Mouse (Mus musculus) kidney, embryonic 14.5 days (tissue): ENCODE measurements around the gene Bcl2l15. TPM values are rescaled to one million over a fixed set of nuclear protein-coding genes. Genes with fewer than 3 reads are reported as not detected.
A peak's percentile ranks its signal among the peaks of the same experiment; 100 is the strongest.

ENCODE experiments used
- ATAC-seq: fragments of 200-750 bp; cut with Nextera tagmentation; 2 replicates; pipeline ENCODE4 v1.8.0; 2017; ENCODE audit warnings: moderate number of reproducible peaks, mild to moderate bottlenecking, moderate TSS enrichment, moderate library complexity; ENCODE audit not compliant: low FRiP score, low TSS enrichment
- H3K27ac ChIP-seq: fragments of 300-500 bp; sonication (generic); 2 replicates; pipeline ENCODE4 v1.5.1; 2014; ENCODE audit warnings: low read depth, mild to moderate bottlenecking, low read length, moderate library complexity, mixed read lengths
- H3K27me3 ChIP-seq: fragments of 300-500 bp; sonication (generic); 2 replicates; pipeline ENCODE4 v1.6.1; 2014; ENCODE audit warnings: mild to moderate bottlenecking, low read length; ENCODE audit not compliant: control insufficient read depth, insufficient read depth
- H3K36me3 ChIP-seq: fragments of 300-500 bp; sonication (generic); 2 replicates; pipeline ENCODE4 v1.6.1; 2014; ENCODE audit warnings: low read length, mixed read lengths; ENCODE audit not compliant: control insufficient read depth, insufficient read depth
- H3K4me1 ChIP-seq: fragments of 300-500 bp; sonication (generic); 2 replicates; pipeline ENCODE4 v1.6.1; 2014; ENCODE audit warnings: low read length, mixed read lengths; ENCODE audit not compliant: control insufficient read depth, insufficient read depth
- H3K4me2 ChIP-seq: fragments of 300-500 bp; sonication (generic); replicated peaks from 2 replicates; pipeline ENCODE4 v1.6.1; 2014; ENCODE audit warnings: low read depth, mild to moderate bottlenecking, low read length
- H3K4me3 ChIP-seq: fragments of 300-500 bp; sonication (generic); 2 replicates; pipeline ENCODE4 v1.5.1; 2014; ENCODE audit warnings: mild to moderate bottlenecking, low read length
- H3K9ac ChIP-seq: fragments of 300-500 bp; sonication (generic); 2 replicates; pipeline ENCODE4 v1.6.1; 2014; ENCODE audit warnings: low read depth, mild to moderate bottlenecking, low read length, moderate library complexity
- H3K9me3 ChIP-seq: fragments of 300-500 bp; sonication (generic); 2 replicates; pipeline ENCODE4 v1.6.1; 2016; ENCODE audit warnings: low read length; ENCODE audit not compliant: control insufficient read depth
- WGBS: fragments of 180-500 bp; shearing (Covaris S2); extraction: QIAGEN DNeasy Blood & Tissue Kit; methylation state at CpG from one replicate; pipeline ENCODE4 v1.1.7; 2014; 5-methylcytosine and 5-hydroxymethylcytosine counted together
- polyA plus RNA-seq: library from polyadenylated mRNA; unstranded; fragments of >200 nt; fragmentation: Nextera tagmentation; extraction: Ambion mirVana; gene quantifications from 2 replicates; pipeline ENCODE4 v1.2.1, GENCODE M21; 2014

The Bcl2l15 gene
- polyA plus RNA-seq, 1 experiment from 2014 or later, result not detected

DNA sequence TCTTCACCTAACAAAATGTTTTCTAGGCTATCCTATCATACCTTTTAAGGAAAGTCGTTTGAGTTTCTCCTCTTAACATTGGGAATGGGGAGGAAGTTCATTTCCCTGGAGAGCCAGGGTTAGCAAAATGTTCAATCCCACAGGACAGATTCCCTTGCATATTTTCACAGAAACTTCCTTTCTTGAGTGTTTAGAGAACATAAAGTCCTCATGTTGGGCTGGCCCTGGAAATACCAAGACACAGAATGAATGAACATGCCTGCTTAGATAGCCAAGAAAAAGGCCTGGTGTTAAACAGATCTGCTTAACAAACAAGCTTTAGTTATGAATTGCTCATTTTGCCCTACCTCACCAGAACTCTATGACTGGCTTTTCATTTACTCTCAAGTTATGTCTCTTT, 39.8 kb upstream of the Bcl2l15 start:
- Histone ChIP-seq H3K4me1 (peaks cover 16% of the 10 kb centered on the region; the same call in 1 of the 2 replicates), H3K9me3 (no peaks in the 10 kb centered on the region), H3K27ac (no peak overlapping the region), H3K27me3 (no peaks in the 10 kb centered on the region), H3K36me3 (no peaks in the 10 kb centered on the region), H3K4me2 (no peak overlapping the region), H3K4me3 (no peak overlapping the region), H3K9ac (no peak overlapping the region)
- ATAC-seq, result no peak
- WGBS, result 63% methylated on average over 1 of the region's 1 CpGs

DNA sequence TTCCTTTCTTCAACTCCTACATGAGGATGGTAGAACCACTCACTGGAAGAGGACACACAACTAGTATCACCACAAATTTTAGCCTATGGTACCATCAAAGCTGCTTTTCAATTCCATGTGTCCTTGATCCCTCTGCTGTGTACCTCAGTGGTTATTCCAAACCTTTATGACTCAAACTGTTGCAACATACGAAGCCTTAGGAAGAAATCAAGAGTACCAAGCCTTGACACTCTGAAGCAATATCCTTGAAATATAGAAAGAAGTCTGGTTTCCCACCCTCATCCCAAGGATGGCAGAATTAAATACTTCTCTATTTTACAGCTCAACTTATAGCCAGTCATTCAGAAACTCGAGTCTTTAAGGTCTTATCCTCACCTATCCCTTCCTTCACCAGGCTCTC, 36.0 kb upstream of the Bcl2l15 start:
- H3K9me3 ChIP-seq, result no peaks in the 10 kb centered on the region
- H3K27ac ChIP-seq, result no peak overlapping the region
- no peak overlapping the region for H3K4me2 ChIP-seq
- no peak overlapping the region for H3K4me3 ChIP-seq
- H3K9ac ChIP-seq, result no peak overlapping the region
- 68% methylated on average over 2 of the region's 2 CpGs for WGBS
- H3K36me3 ChIP-seq, result no peaks in the 10 kb centered on the region
- 0 out of 2 replicates have a peak, but pooled peaks cover 3% of the 10 kb centered on the region for H3K4me1 ChIP-seq
- H3K27me3 ChIP-seq, result no peaks in the 10 kb centered on the region
- ATAC-seq, result no peak

DNA sequence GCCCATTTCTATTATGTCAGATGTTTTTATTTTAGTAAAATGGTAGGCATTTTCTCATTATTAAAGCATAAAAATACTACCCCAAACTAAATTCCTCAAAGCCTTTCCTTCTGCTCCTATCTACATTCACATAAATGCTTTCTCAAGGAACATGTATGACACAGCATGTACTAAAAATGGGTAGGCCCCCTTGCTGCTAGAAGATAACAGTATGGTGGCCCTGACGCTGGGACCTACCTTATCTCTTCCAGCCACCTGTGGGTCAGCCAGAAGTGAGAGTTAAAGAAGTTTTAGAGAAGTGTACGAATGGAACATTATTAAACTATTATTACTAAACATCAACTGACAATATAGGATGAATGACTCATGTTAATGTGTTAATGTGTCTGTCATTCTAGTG, 32.9 kb upstream of the Bcl2l15 start:
- Histone ChIP-seq H3K4me3 (no peak overlapping the region), H3K4me1 (no peaks in the 10 kb centered on the region), H3K9me3 (no peaks in the 10 kb centered on the region), H3K36me3 (peaks cover 22% of the 10 kb centered on the region), H3K27me3 (no peaks in the 10 kb centered on the region), H3K27ac (no peak overlapping the region), H3K9ac (no peak overlapping the region), H3K4me2 (no peak overlapping the region)
- ATAC-seq, result no peak
- WGBS, result 85% methylated on average over 2 of the region's 2 CpGs

DNA sequence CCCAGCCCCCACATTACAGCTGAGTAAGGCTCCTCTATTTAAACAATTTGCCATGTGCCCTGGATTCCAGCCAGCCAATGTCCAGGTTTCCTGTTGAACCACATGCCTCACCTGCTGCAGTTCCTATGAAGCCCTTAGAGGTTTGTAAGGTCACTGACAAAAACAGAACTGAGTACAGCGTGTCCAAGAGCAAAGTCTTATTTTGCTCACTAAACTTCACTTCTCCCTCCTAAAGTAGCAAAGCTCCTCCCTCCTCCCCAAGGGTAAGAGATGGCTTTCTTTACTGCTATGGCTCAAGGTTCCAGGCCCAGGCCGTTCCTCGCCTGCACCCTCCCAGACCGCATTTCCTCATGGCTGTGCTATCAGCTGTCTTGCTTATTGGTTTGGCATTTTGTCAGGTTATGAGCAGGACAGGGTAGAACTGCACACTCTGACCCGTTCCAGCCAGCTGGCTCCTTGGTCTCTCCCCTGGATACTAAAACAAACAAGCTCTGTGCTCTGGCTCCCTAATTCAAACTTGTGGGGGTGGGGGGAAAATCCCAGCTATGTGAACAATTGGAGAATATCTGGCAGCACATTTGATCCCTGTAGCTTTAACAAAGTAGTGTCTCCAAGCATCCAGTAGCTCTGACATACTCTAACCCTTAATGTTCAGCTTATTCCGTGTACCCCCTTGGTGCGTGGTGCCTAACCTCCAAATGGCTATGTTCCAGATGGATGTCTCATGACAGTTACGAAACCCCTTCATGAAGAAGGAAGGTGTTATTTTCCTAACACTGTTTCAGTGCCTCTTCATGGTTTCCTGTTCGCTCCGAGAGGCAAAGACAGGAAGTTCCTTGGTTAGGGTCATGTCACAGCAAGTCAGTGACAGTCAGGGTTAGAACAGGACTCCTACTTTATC, 30.5 kb upstream of the Bcl2l15 start:
- H3K4me2 ChIP-seq, result no peak overlapping the region
- 0 out of 2 replicates have a peak, but pooled peaks have one; percentile 35 for ATAC-seq

DNA sequence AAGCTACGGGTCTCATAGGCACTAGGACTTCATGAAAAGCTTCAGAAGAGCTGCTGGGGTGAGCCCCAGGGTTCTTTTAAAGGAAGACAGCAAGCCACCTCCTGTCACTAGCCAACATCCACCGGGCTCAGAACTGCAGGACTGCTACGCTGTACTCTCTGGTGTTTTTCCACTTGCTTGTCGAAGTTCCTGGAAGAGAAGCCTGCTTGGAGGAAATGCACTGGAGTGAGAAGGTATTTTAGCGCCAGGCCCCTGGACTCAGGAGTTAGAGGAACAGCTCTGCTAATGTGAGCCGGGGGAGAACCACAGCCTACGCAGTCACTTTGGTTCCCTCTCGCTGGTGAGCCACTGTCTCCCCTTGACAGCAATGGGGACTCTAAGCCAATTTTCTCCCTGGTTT, 29.5 kb upstream of the Bcl2l15 start:
- no peak for ATAC-seq
- peaks cover 37% of the 10 kb centered on the region for H3K36me3 ChIP-seq
- H3K27me3 ChIP-seq, result no peaks in the 10 kb centered on the region
- no peak overlapping the region for H3K4me3 ChIP-seq
- 80% methylated on average over 8 of the region's 8 CpGs for WGBS
- peak overlapping the region; percentile 33; the same call in 1 of the 2 replicates for H3K27ac ChIP-seq
- H3K4me1 ChIP-seq, result peaks cover under 1% of the 10 kb centered on the region; the same call in 1 of the 2 replicates
- no peaks in the 10 kb centered on the region for H3K9me3 ChIP-seq
- no peak overlapping the region for H3K4me2 ChIP-seq
- no peak overlapping the region for H3K9ac ChIP-seq

More for the DNA sequence above, 30.5 kb upstream of the Bcl2l15 start:
- no peak overlapping the region for H3K4me3 ChIP-seq
- H3K27me3 ChIP-seq, result no peaks in the 10 kb centered on the region
- H3K4me1 ChIP-seq, result no peaks in the 10 kb centered on the region
- H3K9me3 ChIP-seq, result no peaks in the 10 kb centered on the region
- peak overlapping the region; percentile 32; the same call in 1 of the 2 replicates for H3K27ac ChIP-seq
- H3K36me3 ChIP-seq, result peaks cover 37% of the 10 kb centered on the region
- H3K9ac ChIP-seq, result no peak overlapping the region
- WGBS, result 73% methylated on average over 10 of the region's 10 CpGs

DNA sequence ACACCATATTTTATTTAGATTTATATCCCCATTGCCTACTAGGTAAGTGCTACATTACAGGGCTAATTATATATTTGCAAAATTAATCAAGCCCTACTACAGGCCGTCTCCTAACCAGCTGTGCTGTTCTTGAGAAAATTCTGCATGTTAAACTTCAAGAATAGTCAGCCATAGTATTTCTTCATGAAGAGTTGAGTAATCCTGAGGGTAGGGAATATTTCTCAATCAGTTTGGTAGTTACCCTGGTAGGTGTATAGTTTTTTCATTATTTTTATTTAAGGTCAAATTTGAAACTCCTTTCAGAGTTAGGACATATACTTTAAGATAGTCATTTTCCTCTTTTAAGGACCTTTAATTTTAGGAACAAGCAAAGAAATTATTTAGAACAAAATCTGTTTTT, 26.7 kb upstream of the Bcl2l15 start:
- peaks cover 12% of the 10 kb centered on the region; the same call in 1 of the 2 replicates for H3K4me1 ChIP-seq
- 91% methylated on average over 1 of the region's 1 CpGs for WGBS
- no peak for ATAC-seq
- H3K27me3 ChIP-seq, result no peaks in the 10 kb centered on the region
- H3K4me2 ChIP-seq, result no peak overlapping the region
- H3K9me3 ChIP-seq, result no peaks in the 10 kb centered on the region
- H3K27ac ChIP-seq, result no peak overlapping the region
- no peak overlapping the region for H3K9ac ChIP-seq
- H3K4me3 ChIP-seq, result no peak overlapping the region
- peaks cover 37% of the 10 kb centered on the region for H3K36me3 ChIP-seq

DNA sequence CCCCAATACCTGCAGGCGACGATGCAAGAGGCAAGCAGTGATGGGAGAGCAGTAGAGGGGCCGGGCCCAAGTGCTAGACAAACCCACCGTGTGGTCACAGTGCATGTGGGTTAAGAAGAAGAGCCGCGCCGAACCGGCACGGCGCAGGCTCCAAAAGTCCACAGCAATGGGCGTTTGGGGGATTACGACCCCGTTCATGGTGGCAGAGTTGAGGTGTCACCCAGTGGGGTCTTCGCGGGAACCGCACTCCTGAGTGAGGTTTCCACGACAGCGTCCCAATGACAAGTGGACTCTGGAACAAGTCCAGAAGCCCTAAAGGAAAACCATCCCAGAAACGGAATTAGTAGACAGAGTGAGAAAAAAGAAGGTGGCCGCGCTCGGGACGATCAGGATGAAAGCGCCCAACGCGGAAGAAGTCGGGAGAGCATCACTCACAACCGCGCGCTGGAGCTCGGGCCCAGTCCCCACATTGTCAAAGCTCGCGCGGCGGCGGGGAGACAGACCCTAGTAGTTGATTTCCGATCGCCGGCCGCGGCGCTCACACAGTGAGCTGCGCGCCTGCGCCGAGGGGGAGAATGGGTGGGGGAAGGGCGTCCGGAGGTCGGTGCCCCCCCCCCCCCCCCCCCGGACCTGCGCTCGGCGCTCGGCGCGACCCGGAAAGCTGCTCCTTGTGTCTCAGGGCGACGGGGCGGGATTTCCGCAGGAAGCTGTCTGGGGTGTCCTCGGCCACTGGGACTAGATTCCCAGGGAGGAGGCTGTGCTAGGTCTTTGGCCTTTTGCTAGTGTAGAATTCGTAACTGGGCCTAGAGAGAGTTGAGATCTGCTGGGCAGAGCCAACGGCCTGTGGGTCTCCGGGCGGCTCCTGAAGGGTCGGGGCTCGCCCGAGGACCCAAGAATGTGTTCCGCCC, 23.3 kb upstream of the Bcl2l15 start, which contains the start of the genes Dclre1b, Ap4b1 and Gm43064:
Dclre1b (minus strand) TSS at position 554 of the 908 bp plus-strand sequence.
Ap4b1 (plus strand) TSS at position 630 of the 908 bp plus-strand sequence.
Gm43064 (plus strand) TSS at position 683 of the 908 bp plus-strand sequence.
- peak within 1 kb of the TSS; percentile 81 for H3K4me3 ChIP-seq
- under 1% methylated on average over 58 of the region's 70 CpGs for WGBS
- H3K9ac ChIP-seq, result peak within 1 kb of the TSS; percentile 87
- H3K36me3 ChIP-seq, result peaks cover 25% of the 10 kb centered on the region
- no peaks in the 10 kb centered on the region for H3K9me3 ChIP-seq
- no peaks in the 10 kb centered on the region for H3K27me3 ChIP-seq
- peak within 1 kb of the TSS; percentile 90 for H3K27ac ChIP-seq
- peaks cover 12% of the 10 kb centered on the region; the same call in 1 of the 2 replicates for H3K4me1 ChIP-seq
- H3K4me2 ChIP-seq, result peak within 1 kb of the TSS; percentile 73
- ATAC-seq, result peak; percentile 97

DNA sequence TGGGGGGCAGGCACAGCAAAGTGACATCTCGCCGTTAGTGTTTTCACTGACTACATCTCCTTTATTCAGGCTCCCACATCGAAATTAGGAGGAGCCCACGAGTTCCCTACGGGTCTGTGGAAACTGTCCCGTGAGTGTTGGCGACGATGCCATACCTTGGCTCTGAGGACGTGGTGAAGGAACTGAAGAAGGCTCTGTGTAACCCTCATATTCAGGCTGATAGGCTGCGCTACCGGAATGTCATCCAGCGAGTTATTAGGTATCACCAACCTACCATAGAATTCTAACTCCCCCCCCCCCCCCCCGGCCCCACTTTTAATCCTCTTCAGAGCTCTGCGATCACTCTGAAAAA, 22.6 kb upstream of the Bcl2l15 start:
- H3K9me3 ChIP-seq, result no peaks in the 10 kb centered on the region
- 4% methylated on average over 14 of the region's 14 CpGs for WGBS
- H3K36me3 ChIP-seq, result peaks cover 22% of the 10 kb centered on the region
- H3K4me3 ChIP-seq, result peak overlapping the region; percentile 81
- peak; percentile 53; the same call in 1 of the 2 replicates for ATAC-seq
- peak overlapping the region; percentile 87 for H3K9ac ChIP-seq
- peak overlapping the region; percentile 73 for H3K4me2 ChIP-seq
- H3K27me3 ChIP-seq, result no peaks in the 10 kb centered on the region
- H3K27ac ChIP-seq, result peak overlapping the region; percentile 90
- H3K4me1 ChIP-seq, result peaks cover 12% of the 10 kb centered on the region; the same call in 1 of the 2 replicates
